Mouse (Mus musculus): ENCODE data around the gene Arl11.
"Not testable (repeated sequence)": the region's sequence is repeated elsewhere in the genome, so short reads cannot be mapped to it uniquely, and the experiment has no call there.

Gene Arl11

GRCm38 (mm10) chr14:61309593-61309992 lies at the start of gene Arl11:
Gene Arl11 (plus strand): TSS chr14:61309753.
- no peak for DNase-seq (ENCODE audit: extremely low read depth, low read depth, low spot score)

- DNase-seq (ENCODE audit: extremely low read depth, low read depth, low spot score): no peak
Observed at GRCm38 (mm10) chr14:61267908-61268475, 41.6 kb upstream of the Arl11 start.

DNA sequence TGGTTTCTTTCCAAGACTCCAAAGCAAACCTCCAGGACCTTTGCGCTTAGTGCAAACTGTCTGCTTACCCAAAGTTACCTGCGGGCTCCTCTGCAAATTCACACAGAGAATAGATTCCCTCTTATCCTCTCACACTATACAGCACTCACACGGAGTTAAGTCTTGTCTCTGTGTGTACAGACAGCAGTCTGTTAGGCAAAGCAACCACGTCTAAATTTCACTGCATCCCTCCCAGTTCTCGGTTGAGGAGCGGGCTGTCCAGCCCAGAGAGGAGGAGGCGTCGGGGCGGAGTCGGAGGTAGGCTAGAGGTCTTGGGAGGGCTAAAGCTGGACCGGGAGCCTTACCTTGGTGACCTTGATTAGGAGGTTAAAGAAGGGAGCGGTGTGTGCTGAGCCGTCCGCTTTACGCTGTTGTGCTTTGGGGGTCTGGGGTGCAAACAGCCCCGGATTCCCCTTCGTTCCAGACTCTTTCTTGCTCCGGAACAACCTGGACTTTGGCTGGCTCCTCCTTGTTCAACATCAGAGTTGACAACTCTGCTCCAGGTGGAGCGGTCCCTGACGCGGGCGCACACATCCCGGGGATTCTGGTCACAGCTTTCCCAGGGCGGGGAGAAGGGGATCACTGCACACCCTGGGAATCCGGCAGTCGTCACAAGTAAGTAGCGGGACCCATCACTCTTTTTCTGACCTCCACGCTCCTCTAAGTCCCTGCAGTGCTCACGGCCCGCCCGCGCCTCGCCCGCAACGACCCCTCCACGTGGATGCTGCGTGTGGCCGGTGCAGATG lies 34.9 kb upstream of the Arl11 start:
- DNase-seq (ENCODE audit: extremely low read depth, low read depth, low spot score): no peak

GRCm38 (mm10) chr14:61277285-61277684 lies 32.3 kb upstream of the Arl11 start:
- no peak for DNase-seq (ENCODE audit: extremely low read depth, low read depth, low spot score)

- DNase-seq (ENCODE audit: extremely low read depth, low read depth, low spot score): no peak
Observed at GRCm38 (mm10) chr14:61278676-61279300, 30.8 kb upstream of the Arl11 start.

GRCm38 (mm10) chr14:61288606-61289286 lies 20.8 kb upstream of the Arl11 start:
- DNase-seq (ENCODE audit: extremely low read depth, low read depth, low spot score): no peak

DNA sequence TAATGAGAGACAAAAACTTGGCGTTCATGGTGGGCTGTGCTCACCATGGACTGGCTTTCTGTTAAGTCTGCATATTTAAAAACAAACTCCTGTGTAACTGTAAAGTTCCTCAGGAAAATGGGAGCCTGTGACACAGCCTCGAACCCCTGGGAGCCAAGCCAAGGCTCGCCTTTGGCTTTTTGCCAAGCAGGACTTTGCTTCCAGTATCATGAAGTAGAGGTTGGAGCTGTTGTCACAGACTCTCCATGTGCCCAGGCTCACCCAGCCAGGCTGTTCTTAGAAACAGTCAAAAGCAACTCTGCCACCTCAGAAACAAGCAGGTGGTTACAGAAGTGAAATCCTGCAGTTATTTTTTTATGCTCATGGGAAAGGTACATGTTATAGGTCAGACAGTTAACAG lies 18.9 kb upstream of the Arl11 start:
- DNase-seq (ENCODE audit: extremely low read depth, low read depth, low spot score): peak; percentile 50

- no peak for DNase-seq (ENCODE audit: extremely low read depth, low read depth, low spot score)
Observed at GRCm38 (mm10) chr14:61293884-61294737, 15.4 kb upstream of the Arl11 start.

GRCm38 (mm10) chr14:61294738-61295079 lies 14.8 kb upstream of the Arl11 start:
- DNase-seq (ENCODE audit: extremely low read depth, low read depth, low spot score): no peak

DNA sequence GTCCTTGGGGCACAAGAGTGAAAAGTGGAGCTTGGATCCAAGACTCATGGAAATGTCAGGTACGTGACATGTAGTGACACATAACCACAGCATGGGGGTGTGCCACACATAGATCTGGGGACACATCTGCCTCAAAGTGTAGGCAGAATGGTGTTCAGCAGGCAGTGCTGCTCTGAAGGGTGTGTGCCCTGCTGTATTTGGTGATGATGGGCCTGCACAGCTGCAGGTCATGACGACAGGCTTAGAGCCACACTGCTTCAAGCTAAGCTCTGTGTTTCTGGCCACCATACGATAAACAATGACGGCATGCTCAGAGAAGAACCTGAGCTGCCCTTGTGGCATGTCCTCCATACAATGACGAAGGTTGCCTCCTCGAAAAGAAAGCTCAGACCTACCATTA lies 9.7 kb upstream of the Arl11 start:
- DNase-seq (ENCODE audit: extremely low read depth, low read depth, low spot score): no peak

GRCm38 (mm10) chr14:61301323-61301722 lies 8.2 kb upstream of the Arl11 start:
- DNase-seq (ENCODE audit: extremely low read depth, low read depth, low spot score): no peak

GRCm38 (mm10) chr14:61302428-61302827 lies 7.1 kb upstream of the Arl11 start:
- DNase-seq (ENCODE audit: extremely low read depth, low read depth, low spot score): no peak

DNA sequence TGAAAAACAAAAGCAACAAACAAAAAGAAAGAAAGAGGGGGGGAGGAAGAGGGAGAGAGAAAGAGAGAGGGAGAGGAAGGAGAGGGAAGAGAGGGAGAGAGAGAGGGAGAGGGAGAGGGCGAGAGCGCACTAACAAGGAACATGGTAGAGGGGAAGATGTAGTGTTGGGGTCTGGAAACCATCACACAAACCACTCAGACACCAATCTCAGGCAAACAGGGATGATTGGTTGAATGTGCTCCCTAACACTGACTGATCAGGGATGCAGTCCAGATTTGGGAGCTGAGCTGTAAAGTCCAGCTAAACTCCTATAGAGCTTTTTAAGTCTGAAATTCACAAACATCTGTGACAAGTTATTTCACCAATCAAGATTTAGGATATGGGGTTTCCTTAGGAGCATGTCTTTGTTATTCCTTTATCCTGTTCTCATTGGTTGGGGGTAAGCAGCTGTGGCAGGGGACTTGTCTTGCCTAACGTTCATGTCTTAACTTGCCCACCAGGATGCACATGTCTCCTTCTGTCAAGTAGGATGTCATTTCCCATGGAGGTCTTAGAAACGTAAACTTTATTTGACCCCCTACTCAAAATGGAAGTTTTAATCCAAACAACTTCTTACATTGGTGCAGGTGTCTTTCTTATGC lies 5.5 kb upstream of the Arl11 start:
- DNase-seq (ENCODE audit: extremely low read depth, low read depth, low spot score): no peak

- DNase-seq (ENCODE audit: extremely low read depth, low read depth, low spot score): no peak
Observed at GRCm38 (mm10) chr14:61310036-61310772, 651 bp downstream of the Arl11 start.

DNA sequence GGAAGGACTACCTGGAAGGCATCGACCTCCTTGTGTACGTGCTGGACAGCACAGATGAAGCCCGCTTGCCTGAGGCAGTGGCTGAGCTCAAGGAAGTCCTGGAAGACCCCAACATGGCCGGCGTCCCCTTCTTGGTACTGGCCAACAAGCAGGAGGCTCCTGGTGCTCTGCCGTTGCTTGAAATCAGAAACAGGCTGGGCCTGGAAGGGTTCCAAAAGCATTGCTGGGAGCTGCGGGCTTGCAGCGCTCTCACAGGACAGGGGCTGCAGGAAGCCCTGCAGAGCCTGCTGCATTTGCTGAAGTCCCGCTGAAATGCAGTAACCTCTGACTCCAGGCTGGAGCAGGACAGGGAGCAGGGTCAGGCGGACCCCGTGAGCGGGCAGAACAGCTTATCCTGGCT lies 1.4 kb downstream of the Arl11 start:
- DNase-seq (ENCODE audit: extremely low read depth, low read depth, low spot score): no peak

GRCm38 (mm10) chr14:61316861-61317260 lies 7.3 kb downstream of the Arl11 start:
- no peak for DNase-seq (ENCODE audit: extremely low read depth, low read depth, low spot score)

DNA sequence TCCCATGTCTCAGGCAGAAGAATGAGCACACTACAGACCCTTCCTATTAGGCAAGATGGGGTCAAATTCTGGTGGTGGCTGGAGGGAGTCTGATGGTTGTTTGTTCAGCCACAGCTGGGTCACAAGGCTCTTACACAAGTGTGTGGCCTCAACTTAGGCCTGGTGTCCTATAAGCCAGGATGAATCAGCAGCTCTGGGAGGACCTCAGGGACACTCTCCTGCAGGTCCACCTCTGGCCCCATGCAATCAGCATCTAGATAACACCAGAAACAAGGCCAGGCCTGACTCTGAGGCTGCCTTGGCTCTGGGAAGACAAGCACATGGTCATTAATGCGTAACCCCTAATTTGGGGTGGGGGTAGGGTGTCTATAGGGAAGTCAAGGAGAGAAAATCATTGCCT lies 11.2 kb downstream of the Arl11 start:
- no peak for DNase-seq (ENCODE audit: extremely low read depth, low read depth, low spot score)

DNA sequence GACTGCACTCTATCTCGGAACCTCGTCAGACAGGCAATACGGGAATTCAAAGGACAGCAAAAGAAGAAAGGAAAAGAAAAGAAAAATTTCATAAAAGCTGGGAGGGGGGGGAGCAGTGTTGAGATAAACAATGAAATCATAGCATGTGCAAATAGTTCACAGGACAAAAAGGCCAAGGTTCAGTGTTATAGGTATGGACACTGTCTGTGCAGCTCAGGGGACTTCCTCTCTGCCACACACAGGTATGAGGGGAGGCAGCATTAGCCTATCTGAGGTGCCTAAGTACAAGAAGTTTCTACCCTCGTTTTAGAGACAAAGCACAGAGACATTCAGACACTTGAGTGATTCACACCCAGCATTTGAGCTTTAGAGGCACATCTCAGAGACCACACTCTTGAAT lies 11.6 kb downstream of the Arl11 start:
- DNase-seq (ENCODE audit: extremely low read depth, low read depth, low spot score): no peak

GRCm38 (mm10) chr14:61322740-61323139 lies 13.2 kb downstream of the Arl11 start:
- DNase-seq (ENCODE audit: extremely low read depth, low read depth, low spot score): no peak

DNA sequence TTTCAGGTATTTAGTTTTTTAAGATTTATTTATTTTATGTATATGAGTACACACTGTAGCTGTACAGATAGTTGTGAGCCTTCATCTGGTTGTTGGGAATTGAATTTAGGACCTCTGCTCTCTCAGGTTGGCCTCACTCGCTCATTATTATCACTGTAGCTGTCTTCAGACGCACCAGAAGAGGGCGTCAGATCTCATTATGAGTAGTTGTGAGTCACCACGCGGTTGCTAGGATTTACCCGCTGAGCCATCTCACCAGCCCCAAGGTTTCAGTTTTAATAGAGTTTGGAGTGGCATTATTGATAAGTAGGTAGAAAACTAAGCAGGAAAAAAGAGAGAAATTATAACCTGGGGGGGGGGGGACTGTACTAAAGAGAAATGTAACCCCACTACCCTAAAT lies 17.5 kb downstream of the Arl11 start:
- not testable (repeated sequence) for DNase-seq (ENCODE audit: extremely low read depth, low read depth, low spot score)
